Mouse (Mus musculus): ENCODE data around the gene Rsph3a.
"Not testable (repeated sequence)": the region's sequence is repeated elsewhere in the genome, so short reads cannot be mapped to it uniquely, and the experiment has no call there.

The Rsph3a gene

GRCm38 (mm10) chr17:7928662-7929061, 16.8 kb upstream of the Rsph3a start:
- DNase-seq (ENCODE audit: extremely low spot score, low spot score), result no peak

GRCm38 (mm10) chr17:7929279-7929678, 16.1 kb upstream of the Rsph3a start:
- DNase-seq (ENCODE audit: extremely low spot score, low spot score), result no peak

GRCm38 (mm10) chr17:7931096-7931990, 14.1 kb upstream of the Rsph3a start:
- DNase-seq (ENCODE audit: extremely low spot score, low spot score), result no peak

DNA sequence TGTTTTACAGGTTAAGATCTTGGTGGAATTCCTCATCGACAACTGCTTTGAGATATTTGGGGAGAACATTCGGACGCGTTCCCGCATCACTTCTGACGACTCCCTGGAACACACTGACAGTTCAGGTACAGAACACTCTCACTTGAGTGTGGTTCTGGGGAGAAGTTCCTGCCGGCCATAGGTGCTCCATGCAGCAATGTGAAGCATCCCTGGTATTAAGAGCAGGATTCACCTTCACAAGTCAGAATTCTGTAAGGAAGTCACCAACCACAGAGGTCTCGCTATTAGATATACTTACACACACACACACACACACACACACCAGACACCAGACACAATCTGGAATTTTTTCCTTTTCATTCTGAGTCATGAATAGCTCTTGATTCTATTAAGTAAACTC, 13.3 kb upstream of the Rsph3a start:
- DNase-seq (ENCODE audit: extremely low spot score, low spot score), result not testable (repeated sequence)

- no peak for DNase-seq (ENCODE audit: extremely low spot score, low spot score)
Observed at GRCm38 (mm10) chr17:7939640-7940039, 5.8 kb upstream of the Rsph3a start.

GRCm38 (mm10) chr17:7946053-7946627, 726 bp downstream of the Rsph3a start:
- not testable (repeated sequence) for DNase-seq (ENCODE audit: extremely low spot score, low spot score)

DNA sequence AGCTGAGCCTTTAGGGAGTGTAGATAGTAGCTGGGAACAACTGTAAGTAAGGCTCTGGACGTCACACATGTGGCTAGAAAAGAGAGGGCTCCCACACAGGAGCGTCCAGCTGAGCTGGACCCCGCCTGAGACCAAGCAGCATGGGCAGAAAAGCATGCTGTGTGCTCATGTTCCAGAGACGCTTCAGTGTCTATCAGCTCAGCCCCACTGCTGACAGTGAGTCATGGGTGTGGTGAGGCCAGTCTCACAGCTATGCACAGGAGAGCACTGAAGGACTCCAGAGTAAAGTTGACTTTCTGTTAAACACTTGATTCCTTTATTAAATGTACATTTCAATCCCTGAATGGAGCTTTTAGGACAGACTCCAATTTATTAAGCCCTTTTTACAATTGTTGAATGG, 5.9 kb downstream of the Rsph3a start:
- DNase-seq (ENCODE audit: extremely low spot score, low spot score), result not testable (repeated sequence)

DNA sequence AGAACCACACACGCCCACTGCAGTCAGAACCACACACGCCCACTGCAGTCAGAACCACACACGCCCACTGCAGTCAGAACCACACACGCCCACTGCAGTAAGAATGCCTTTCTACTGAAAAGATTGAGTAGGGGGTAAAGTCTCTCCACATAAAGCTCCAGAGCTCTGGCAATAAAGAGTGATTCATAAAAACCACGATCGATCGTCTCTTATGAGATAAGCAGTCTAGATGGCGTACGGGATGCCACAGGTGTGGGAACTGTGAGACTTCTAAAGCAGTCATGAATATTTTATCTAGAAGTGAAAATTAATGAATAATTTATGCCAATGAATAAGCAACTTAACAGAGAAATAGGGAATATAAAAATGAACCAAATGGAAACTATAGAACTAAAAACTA, 11.8 kb downstream of the Rsph3a start:
- not testable (repeated sequence) for DNase-seq (ENCODE audit: extremely low spot score, low spot score)

DNA sequence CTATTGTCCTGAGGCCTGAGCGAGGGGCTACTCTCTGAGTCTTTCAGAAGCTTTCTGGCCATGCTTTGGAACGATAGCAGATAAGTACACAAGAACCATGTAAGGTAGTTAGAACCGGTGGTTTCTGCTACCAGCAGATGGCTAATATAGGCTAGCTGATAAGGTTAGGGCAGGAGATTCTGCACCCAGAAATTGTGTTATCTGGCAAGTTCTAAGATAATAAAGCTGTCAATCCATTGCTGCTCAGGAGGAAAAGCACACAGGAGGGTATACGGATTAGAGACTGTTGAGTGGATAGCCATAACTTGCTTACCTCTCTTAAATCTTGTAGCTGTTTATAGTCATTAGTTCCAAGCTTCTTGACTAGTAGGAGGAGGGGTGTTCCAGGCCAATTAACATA, 17.9 kb downstream of the Rsph3a start:
- DNase-seq (ENCODE audit: extremely low spot score, low spot score), result not testable (repeated sequence)

DNA sequence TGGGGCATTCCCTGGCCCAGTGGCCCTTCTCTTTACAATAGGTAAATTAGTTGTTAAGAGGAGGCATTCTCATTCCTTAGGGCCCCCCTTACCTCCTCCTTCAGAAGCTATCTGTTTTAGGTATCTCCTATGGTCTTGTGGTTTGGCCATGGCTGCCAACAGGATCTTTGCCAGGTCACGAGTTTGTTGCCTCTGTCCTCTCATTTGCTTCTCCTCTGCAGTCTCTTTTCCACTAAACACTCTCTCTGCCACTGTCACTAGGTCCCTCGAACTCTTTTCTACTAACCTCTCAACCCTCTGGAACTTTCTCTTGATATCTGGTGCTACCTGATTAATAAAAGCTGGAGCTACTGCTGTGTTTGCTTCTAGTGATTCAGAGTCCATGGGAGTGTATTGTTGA, 19.0 kb downstream of the Rsph3a start:
- not testable (repeated sequence) for DNase-seq (ENCODE audit: extremely low spot score, low spot score)

GRCm38 (mm10) chr17:7968490-7968889, 23.1 kb downstream of the Rsph3a start:
- DNase-seq (ENCODE audit: extremely low spot score, low spot score), result not testable (repeated sequence)

DNA sequence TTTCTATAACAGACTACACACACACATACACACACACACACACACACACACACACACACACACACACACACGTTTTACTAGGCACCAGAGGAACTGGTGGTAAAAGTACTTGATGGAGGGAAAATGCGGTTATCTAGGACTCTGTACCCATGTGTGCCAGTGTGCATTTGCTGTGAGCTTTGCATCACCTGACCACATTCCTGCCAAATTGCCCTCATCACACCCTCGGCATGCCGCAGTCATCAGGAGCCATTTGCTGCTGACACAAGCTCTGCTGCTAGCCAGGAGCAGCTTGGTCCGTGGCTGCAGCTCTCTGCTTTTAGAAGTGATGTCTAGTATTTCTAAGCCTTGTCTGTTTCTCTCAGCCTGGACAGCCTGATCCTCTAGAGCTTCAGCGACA, 24.4 kb downstream of the Rsph3a start:
- not testable (repeated sequence) for DNase-seq (ENCODE audit: extremely low spot score, low spot score)

DNA sequence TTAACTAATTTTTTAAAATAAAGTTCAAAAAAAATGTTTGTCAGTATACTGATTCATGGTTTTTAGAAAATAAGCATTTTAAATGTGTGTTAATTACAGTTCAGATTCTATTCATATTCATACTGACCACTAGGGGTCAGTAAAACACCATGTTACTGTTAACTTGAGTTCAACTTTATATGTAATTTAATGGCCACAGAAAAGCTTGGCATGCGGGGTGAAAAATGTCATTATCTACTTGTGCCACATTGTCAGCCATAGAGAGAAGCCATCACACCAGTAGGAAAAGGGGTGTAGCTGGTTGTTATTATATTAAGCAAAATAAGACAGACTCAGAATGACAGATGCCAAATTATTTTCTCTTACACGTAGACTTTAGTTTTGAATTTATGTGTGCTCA, 38.1 kb downstream of the Rsph3a start:
- not testable (repeated sequence) for DNase-seq (ENCODE audit: extremely low spot score, low spot score)

- DNase-seq (ENCODE audit: extremely low spot score, low spot score), result not testable (repeated sequence)
Observed at GRCm38 (mm10) chr17:7985597-7985996, 40.2 kb downstream of the Rsph3a start.

DNA sequence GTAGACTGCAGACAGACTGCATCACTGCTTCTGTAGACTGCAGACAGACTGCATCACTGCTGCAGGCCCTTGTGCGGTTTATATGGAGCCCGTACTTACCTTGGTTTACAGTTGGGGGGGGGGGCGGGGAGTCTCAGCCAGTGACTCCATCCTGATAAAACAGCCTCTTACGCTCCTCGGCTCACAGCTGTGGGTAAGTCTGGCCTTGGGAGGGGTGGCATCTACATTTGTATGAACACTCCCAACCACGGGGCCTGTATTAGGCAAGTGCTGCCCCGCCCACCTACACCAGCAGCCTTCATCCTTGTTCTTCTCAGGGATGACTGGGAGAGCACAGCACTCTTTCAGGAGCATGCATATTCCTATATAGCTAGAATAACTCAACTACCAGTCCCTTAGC, 41.6 kb downstream of the Rsph3a start:
- DNase-seq (ENCODE audit: extremely low spot score, low spot score), result peak; percentile 7

DNA sequence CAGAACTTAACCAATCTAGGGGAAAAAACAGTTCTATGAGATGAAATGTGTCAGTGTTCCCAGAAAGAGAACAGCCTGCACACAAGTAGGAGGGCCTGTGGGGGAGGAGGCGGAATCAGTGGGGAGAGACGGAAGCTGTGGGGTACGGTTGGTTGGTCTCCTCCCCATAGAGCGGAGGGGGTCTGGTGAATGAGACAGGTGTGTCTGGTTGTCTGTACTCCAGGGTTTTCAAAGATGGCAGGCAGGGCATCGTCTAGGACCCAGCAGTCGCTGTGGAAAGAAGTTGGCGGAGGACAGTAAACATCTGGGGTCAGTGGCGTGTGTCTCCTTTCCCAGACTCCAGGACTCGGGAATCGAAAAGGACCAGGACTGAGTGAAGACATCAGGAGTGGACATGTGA, 57.8 kb downstream of the Rsph3a start:
- not testable (repeated sequence) for DNase-seq (ENCODE audit: extremely low spot score, low spot score)

- DNase-seq (ENCODE audit: extremely low spot score, low spot score), result not testable (repeated sequence)
Observed at GRCm38 (mm10) chr17:8006771-8007170, 61.4 kb downstream of the Rsph3a start.

- not testable (repeated sequence) for DNase-seq (ENCODE audit: extremely low spot score, low spot score)
Observed at GRCm38 (mm10) chr17:8009565-8009964, 64.2 kb downstream of the Rsph3a start.

DNA sequence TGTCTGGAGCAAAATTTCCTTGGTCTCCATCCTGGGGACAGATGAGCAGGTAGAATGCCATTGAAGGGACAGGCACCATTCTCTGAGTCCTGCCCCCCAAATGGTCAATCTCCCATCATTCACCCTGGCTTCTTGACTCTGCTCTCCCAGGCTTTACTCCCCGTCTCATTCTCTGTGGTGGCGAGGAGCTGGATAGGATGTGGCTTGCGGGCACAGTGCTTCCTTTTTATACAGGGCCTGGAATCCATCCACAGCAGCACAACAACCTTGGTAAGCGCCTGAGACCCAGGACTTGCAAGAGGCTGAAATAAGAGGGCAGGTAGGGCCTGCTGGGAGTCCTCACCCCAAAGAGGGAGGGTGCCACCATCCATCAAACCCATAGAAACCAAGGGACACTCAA, 68.6 kb downstream of the Rsph3a start:
- not testable (repeated sequence) for DNase-seq (ENCODE audit: extremely low spot score, low spot score)

- not testable (repeated sequence) for DNase-seq (ENCODE audit: extremely low spot score, low spot score)
Observed at GRCm38 (mm10) chr17:8022675-8023074, 77.3 kb downstream of the Rsph3a start.

- DNase-seq (ENCODE audit: extremely low spot score, low spot score), result not testable (repeated sequence)
Observed at GRCm38 (mm10) chr17:8027475-8028168, 82.2 kb downstream of the Rsph3a start.

Data from neural tube, embryonic 10.5 days (tissue).